Mouse (Mus musculus) liver, embryonic 14.5 days (tissue): ENCODE data around the gene Gng8. TPM values are rescaled to one million over a fixed set of nuclear protein-coding genes. Genes with fewer than 3 reads are reported as not detected.

Experiments
- ATAC-seq: fragments of 200-750 bp; cut with Nextera tagmentation; 2 replicates; pipeline ENCODE4 v1.8.0; 2017; ENCODE audit warnings: moderate number of reproducible peaks, mild to moderate bottlenecking, moderate library complexity; ENCODE audit not compliant: insufficient read depth
- DNase-seq, 3 experiments: peaks; one replicate each; pipeline ENCODE4 v3.0.0-alpha.2; 2012 to 2013; ENCODE audit warnings: low read depth in 3 of 3, low spot score in 3 of 3
- H3K27ac ChIP-seq: fragments of 300-500 bp; sonication (generic); 2 replicates; pipeline ENCODE4 v1.5.1; 2014; ENCODE audit warnings: moderate library complexity, mild to moderate bottlenecking, control low read depth, inconsistent platforms
- H3K27me3 ChIP-seq: fragments of 300-500 bp; sonication (generic); 2 replicates; pipeline ENCODE4 v1.6.1; 2014; ENCODE audit warnings: mild to moderate bottlenecking, low read length, moderate library complexity; ENCODE audit not compliant: control insufficient read depth, insufficient read depth
- H3K36me3 ChIP-seq: fragments of 300-500 bp; sonication (generic); replicated peaks from 2 replicates; pipeline ENCODE4 v1.6.1; 2014; ENCODE audit warnings: low read depth; ENCODE audit not compliant: control insufficient read depth, insufficient read depth
- H3K4me1 ChIP-seq, 2 experiments: fragments of 200-500 bp in 1 of 2; fragments of 300-500 bp in 1 of 2; sonication (generic) in 1 of 2; replicated peaks; 2 replicates each; pipeline ENCODE4 v1.6.1; 2012 to 2014; ENCODE audit warnings: antibody characterized with exemption in 1 of 2, inconsistent platforms in 1 of 2, low read length in 1 of 2; ENCODE audit not compliant: control insufficient read depth in 2 of 2, insufficient read depth in 2 of 2
- H3K4me2 ChIP-seq: fragments of 300-500 bp; sonication (generic); 2 replicates; pipeline ENCODE4 v1.6.1; 2014; ENCODE audit warnings: low read depth, mild to moderate bottlenecking, control low read depth, moderate library complexity
- H3K4me3 ChIP-seq, 2 experiments: fragments of 200-500 bp in 1 of 2; fragments of 300-500 bp in 1 of 2; sonication (generic) in 1 of 2; 2 replicates each; pipeline ENCODE4 v1.5.1; 2012 to 2014; ENCODE audit warnings: low read depth in 2 of 2, low read length in 2 of 2, mild to moderate bottlenecking in 2 of 2, control low read depth in 1 of 2, inconsistent platforms in 1 of 2, moderate library complexity in 1 of 2; ENCODE audit not compliant: insufficient read depth in 1 of 2
- H3K9ac ChIP-seq: fragments of 300-500 bp; sonication (generic); replicated peaks from 2 replicates; pipeline ENCODE4 v1.6.1; 2014; ENCODE audit warnings: mild to moderate bottlenecking, control low read depth, moderate library complexity
- H3K9me3 ChIP-seq: fragments of 300-500 bp; sonication (generic); 2 replicates; pipeline ENCODE4 v1.6.1; 2016; ENCODE audit warnings: low read length, mixed read lengths; ENCODE audit not compliant: control insufficient read depth
- CTCF ChIP-seq: IDR thresholded peaks from 2 replicates; pipeline ENCODE4 v1.5.1; 2016; ENCODE audit warnings: antibody characterized with exemption, low read depth, control low read depth
- EP300 ChIP-seq: IDR thresholded peaks from 2 replicates; pipeline ENCODE4 v1.6.1; 2016; ENCODE audit warnings: antibody characterized with exemption, low read depth
- WGBS: fragments of 180-500 bp; shearing (Covaris S2); extraction: QIAGEN DNeasy Blood & Tissue Kit; methylation state at CpG from one replicate; pipeline ENCODE4 v1.1.7; 2014; ENCODE audit not compliant: insufficient replicate concordance; 5-methylcytosine and 5-hydroxymethylcytosine counted together
- polyA plus RNA-seq, 2 experiments: library from polyadenylated mRNA; depleted of rRNA in 1 of 2; stranded (reverse) in 1 of 2; unstranded in 1 of 2; fragments of >200 nt; fragmentation: Nextera tagmentation in 1 of 2; extraction: Ambion mirVana in 1 of 2; gene quantifications; 2 replicates each; pipeline versions ENCODE4 v1.2.1 to v1.2.3; 2012 to 2014

Gng8 gene
- polyA plus RNA-seq, 2 experiments = 0.47 TPM; not detected in 1

- H3K4me1 ChIP-seq = peaks cover 10 to 11% of the 10 kb centered on the region in 2 experiments
- no peak overlapping the region for H3K4me3 ChIP-seq
- H3K36me3 ChIP-seq = no peaks in the 10 kb centered on the region
- H3K9ac ChIP-seq = no peak overlapping the region
- no peak for DNase-seq
- no peaks in the 10 kb centered on the region for H3K9me3 ChIP-seq
- TF ChIP-seq EP300 (no peak), CTCF (no peak)
- no peak overlapping the region for H3K4me2 ChIP-seq
- no peak overlapping the region for H3K27ac ChIP-seq
- 6% methylated on average over 6 of the region's 6 CpGs for WGBS
- H3K27me3 ChIP-seq = peaks cover 42% of the 10 kb centered on the region
- ATAC-seq = no peak
Measured at GRCm38 (mm10) chr7:16893612-16894011, 2.0 kb downstream of the Gng8 start.

GRCm38 (mm10) chr7:16894279-16894678 lies 2.7 kb downstream of the Gng8 start:
- WGBS = 5% methylated on average over 4 of the region's 4 CpGs

GRCm38 (mm10) chr7:16895000-16895399 lies 3.4 kb downstream of the Gng8 start:
- ATAC-seq (peak; percentile 6; the same call in 1 of the 2 replicates), DNase-seq (peak in 1 of 3 experiments; percentile 32)
- Histone ChIP-seq H3K4me1 (peaks cover 10 to 11% of the 10 kb centered on the region in 2 experiments), H3K27me3 (peaks cover 42% of the 10 kb centered on the region), H3K4me3 (no peak overlapping the region), H3K9me3 (no peaks in the 10 kb centered on the region), H3K9ac (no peak overlapping the region), H3K27ac (no peak overlapping the region), H3K36me3 (no peaks in the 10 kb centered on the region), H3K4me2 (peak overlapping the region; percentile 32)
- WGBS = 2% methylated on average over 24 of the region's 24 CpGs
- TF ChIP-seq EP300 (no peak), CTCF (peak; percentile 90)

More at GRCm38 (mm10) chr7:16894279-16894678, 2.7 kb downstream of the Gng8 start:
- Histone ChIP-seq H3K36me3 (no peaks in the 10 kb centered on the region), H3K27ac (no peak overlapping the region), H3K27me3 (peaks cover 42% of the 10 kb centered on the region), H3K4me3 (no peak overlapping the region), H3K9ac (no peak overlapping the region), H3K4me1 (peaks cover 10 to 11% of the 10 kb centered on the region in 2 experiments), H3K4me2 (no peak overlapping the region), H3K9me3 (no peaks in the 10 kb centered on the region)
- ATAC-seq (no peak), DNase-seq (no peak)
- TF ChIP-seq EP300 (no peak), CTCF (no peak)

- Histone ChIP-seq H3K4me2 (peak overlapping the region; percentile 32; the same call in 1 of the 2 replicates), H3K4me1 (peaks cover 11% of the 10 kb centered on the region in 2 experiments), H3K9ac (no peak overlapping the region), H3K9me3 (no peaks in the 10 kb centered on the region), H3K27me3 (peaks cover 39% of the 10 kb centered on the region), H3K36me3 (no peaks in the 10 kb centered on the region), H3K4me3 (no peak overlapping the region), H3K27ac (no peak overlapping the region)
- WGBS = 34% methylated on average over 10 of the region's 10 CpGs
- no peak for DNase-seq
- TF ChIP-seq EP300 = no peak
- TF ChIP-seq CTCF = no peak
- no peak for ATAC-seq
Measured at GRCm38 (mm10) chr7:16895511-16895910, 3.9 kb downstream of the Gng8 start.

- DNase-seq (no peak), ATAC-seq (no peak)
- Histone ChIP-seq H3K9me3 (no peaks in the 10 kb centered on the region), H3K27ac (no peak overlapping the region), H3K4me1 (peaks cover 0 to 14% of the 10 kb centered on the region in 2 experiments; a peak in 3 of 4 replicates), H3K4me3 (no peak overlapping the region), H3K4me2 (no peak overlapping the region), H3K36me3 (no peaks in the 10 kb centered on the region), H3K27me3 (no peaks in the 10 kb centered on the region), H3K9ac (no peak overlapping the region)
- TF ChIP-seq EP300 = no peak
- no peak for TF ChIP-seq CTCF
- WGBS = 43% methylated on average over 5 of the region's 5 CpGs
Measured at GRCm38 (mm10) chr7:16900526-16900925, 8.9 kb downstream of the Gng8 start.
